Mouse (Mus musculus): ENCODE data around the gene Psmb11. TPM values are rescaled to one million over a fixed set of nuclear protein-coding genes. Genes with fewer than 3 reads are reported as not detected.
A peak's percentile ranks its signal among the peaks of the same experiment; 100 is the strongest.

Gene Psmb11
- not detected for polyA plus RNA-seq (2017; shearing (Covaris generic))

GRCm38 (mm10) chr14:54621133-54621532 is at the start of gene Psmb11:
Gene Psmb11, plus strand, starts transcription at chr14:54621433.
- ATAC-seq: no peak

- ATAC-seq: no peak
These were observed 49.1 kb upstream of the Psmb11 start for GRCm38 (mm10) chr14:54572122-54572521.

- no peak for ATAC-seq
These were observed 48.2 kb upstream of the Psmb11 start for GRCm38 (mm10) chr14:54572790-54573736.

GRCm38 (mm10) chr14:54574253-54574652 is 47.0 kb upstream of the Psmb11 start:
- no peak for ATAC-seq

GRCm38 (mm10) chr14:54575031-54575430 is 46.2 kb upstream of the Psmb11 start:
- no peak for ATAC-seq

- ATAC-seq: no peak
These were observed 45.6 kb upstream of the Psmb11 start for GRCm38 (mm10) chr14:54575631-54576030.

- ATAC-seq: no peak
These were observed 44.8 kb upstream of the Psmb11 start for GRCm38 (mm10) chr14:54576241-54577088.

GRCm38 (mm10) chr14:54577089-54577982 is 43.9 kb upstream of the Psmb11 start, which contains the start of gene Ajuba:
Gene Ajuba, minus strand, starts transcription at chr14:54577558.
- ATAC-seq: no peak

- ATAC-seq: peak; percentile 80
These were observed 43.2 kb upstream of the Psmb11 start for GRCm38 (mm10) chr14:54578063-54578462.

GRCm38 (mm10) chr14:54579638-54580037 is 41.6 kb upstream of the Psmb11 start:
- no peak for ATAC-seq

GRCm38 (mm10) chr14:54582536-54582935 is 38.7 kb upstream of the Psmb11 start:
- no peak for ATAC-seq

GRCm38 (mm10) chr14:54583681-54584338 is 37.4 kb upstream of the Psmb11 start:
- ATAC-seq: no peak

- no peak for ATAC-seq
These were observed 30.2 kb upstream of the Psmb11 start for GRCm38 (mm10) chr14:54591056-54591455.

- no peak for ATAC-seq
These were observed 28.8 kb upstream of the Psmb11 start for GRCm38 (mm10) chr14:54592319-54592934.

GRCm38 (mm10) chr14:54594055-54594454 is 27.2 kb upstream of the Psmb11 start:
- no peak for ATAC-seq

GRCm38 (mm10) chr14:54594631-54595414 is 26.4 kb upstream of the Psmb11 start:
- ATAC-seq: no peak

GRCm38 (mm10) chr14:54597084-54597483 is 24.1 kb upstream of the Psmb11 start:
- ATAC-seq: no peak

- ATAC-seq: no peak
These were observed 19.6 kb upstream of the Psmb11 start for GRCm38 (mm10) chr14:54601601-54602000.

GRCm38 (mm10) chr14:54602613-54603012 is 18.6 kb upstream of the Psmb11 start:
- no peak for ATAC-seq

- peak; percentile 100 for ATAC-seq
These were observed 18.1 kb upstream of the Psmb11 start for GRCm38 (mm10) chr14:54603038-54603654.

All from activated CD4-positive, CD25-positive, alpha-beta regulatory T cell, adult 4 months (primary cell).